Mouse (Mus musculus) limb, embryonic 13.5 days (tissue): ENCODE results near the gene Fndc3b. TPM values are rescaled to one million over a fixed set of nuclear protein-coding genes. Genes with fewer than 3 reads are reported as not detected.

Experiments used
- ATAC-seq: fragments of 200-750 bp; cut with Nextera tagmentation; 2 replicates; pipeline ENCODE4 v1.8.0; 2017; ENCODE audit warnings: low read depth, moderate number of reproducible peaks, moderate TSS enrichment; ENCODE audit not compliant: low FRiP score
- H3K27ac ChIP-seq: fragments of 300-500 bp; sonication (generic); 2 replicates; pipeline ENCODE4 v1.5.1; 2015; ENCODE audit warnings: inconsistent platforms, mild to moderate bottlenecking, moderate library complexity
- H3K27me3 ChIP-seq: fragments of 300-500 bp; sonication (generic); 2 replicates; pipeline ENCODE4 v1.6.1; 2015; ENCODE audit warnings: mild to moderate bottlenecking, inconsistent platforms
- H3K36me3 ChIP-seq: fragments of 300-500 bp; sonication (generic); 2 replicates; pipeline ENCODE4 v1.6.1; 2015; ENCODE audit warnings: inconsistent platforms, mild to moderate bottlenecking, moderate library complexity
- H3K4me1 ChIP-seq: fragments of 300-500 bp; sonication (generic); 2 replicates; pipeline ENCODE4 v1.6.1; 2015; ENCODE audit warnings: inconsistent platforms
- H3K4me2 ChIP-seq: fragments of 300-500 bp; sonication (generic); replicated peaks from 2 replicates; pipeline ENCODE4 v1.6.1; 2015; ENCODE audit warnings: inconsistent platforms, mild to moderate bottlenecking, moderate library complexity
- H3K4me3 ChIP-seq: fragments of 300-500 bp; sonication (generic); 2 replicates; pipeline ENCODE4 v1.5.1; 2015; ENCODE audit warnings: moderate library complexity, mild to moderate bottlenecking, inconsistent platforms
- H3K9ac ChIP-seq: fragments of 300-500 bp; sonication (generic); 2 replicates; pipeline ENCODE4 v1.6.1; 2015; ENCODE audit warnings: mild to moderate bottlenecking, inconsistent platforms
- H3K9me3 ChIP-seq: fragments of 300-500 bp; sonication (generic); 2 replicates; pipeline ENCODE4 v1.6.1; 2016; ENCODE audit warnings: inconsistent platforms
- WGBS: fragments of 180-500 bp; shearing (Covaris S2); methylation state at CpG from one replicate; pipeline ENCODE4 v1.1.7; 2015; 5-methylcytosine and 5-hydroxymethylcytosine counted together
- polyA plus RNA-seq: library from polyadenylated mRNA; unstranded; fragments of >200 nt; fragmentation: Nextera tagmentation; extraction: Ambion mirVana; gene quantifications from 2 replicates; pipeline ENCODE4 v1.2.1, GENCODE M21; 2015

Gene Fndc3b
- polyA plus RNA-seq, 1 experiment from 2014 or later = 31.4 TPM

DNA sequence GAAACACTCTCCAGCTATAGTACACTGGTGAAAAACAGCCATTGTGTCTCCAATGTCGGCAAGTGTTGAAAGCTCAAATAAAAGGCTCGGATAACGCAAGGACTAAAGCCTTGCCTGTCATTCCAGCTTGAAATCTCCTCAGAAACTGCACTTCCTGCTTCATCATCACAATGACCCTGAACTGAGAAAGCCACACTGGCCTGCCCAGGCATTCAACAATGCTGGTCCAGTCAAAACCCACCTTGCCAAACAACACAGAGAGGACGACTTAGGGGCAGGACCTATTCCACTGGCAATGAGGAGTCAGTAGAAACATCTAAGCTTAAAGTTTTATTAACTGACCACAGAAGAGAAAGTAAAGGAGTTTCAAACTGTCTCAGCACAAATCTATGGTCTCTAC is 6.1 kb downstream of the Fndc3b start:
- WGBS = 51% methylated on average over 4 of the region's 4 CpGs
- Histone ChIP-seq H3K9me3 (no peaks in the 10 kb centered on the region), H3K4me2 (no peak overlapping the region), H3K4me3 (no peak overlapping the region), H3K4me1 (peaks cover 43% of the 10 kb centered on the region), H3K27ac (no peak overlapping the region), H3K36me3 (peaks cover 9% of the 10 kb centered on the region; the same call in 1 of the 2 replicates), H3K9ac (no peak overlapping the region; the same call in 1 of the 2 replicates), H3K27me3 (no peaks in the 10 kb centered on the region)
- no peak for ATAC-seq

DNA sequence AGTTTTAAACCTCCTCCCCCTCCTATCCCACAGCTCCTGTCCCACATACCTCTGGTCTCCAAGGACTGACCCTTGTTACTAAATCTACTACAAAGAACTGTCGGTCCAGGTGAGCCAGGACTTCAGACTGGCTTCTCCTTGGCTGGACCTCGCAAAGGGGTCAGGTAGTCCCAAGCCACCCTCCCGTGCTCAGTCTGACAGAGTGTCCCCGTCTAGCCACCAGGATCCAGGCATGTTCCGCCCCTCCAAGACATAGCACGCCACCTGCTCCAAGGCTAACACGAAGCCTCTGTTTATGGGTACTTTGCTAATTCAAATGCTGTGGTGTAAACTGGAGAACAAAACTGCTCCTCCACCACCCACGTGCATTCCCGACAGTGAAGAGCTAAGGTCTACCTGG is 6.5 kb downstream of the Fndc3b start:
- peaks cover 9% of the 10 kb centered on the region; the same call in 1 of the 2 replicates for H3K36me3 ChIP-seq
- H3K4me1 ChIP-seq = peaks cover 43% of the 10 kb centered on the region
- H3K4me3 ChIP-seq = no peak overlapping the region
- WGBS = 83% methylated on average over 9 of the region's 9 CpGs
- H3K27ac ChIP-seq = no peak overlapping the region
- H3K9me3 ChIP-seq = no peaks in the 10 kb centered on the region
- no peak for ATAC-seq
- H3K4me2 ChIP-seq = no peak overlapping the region
- no peak overlapping the region; the same call in 1 of the 2 replicates for H3K9ac ChIP-seq
- no peaks in the 10 kb centered on the region for H3K27me3 ChIP-seq

DNA sequence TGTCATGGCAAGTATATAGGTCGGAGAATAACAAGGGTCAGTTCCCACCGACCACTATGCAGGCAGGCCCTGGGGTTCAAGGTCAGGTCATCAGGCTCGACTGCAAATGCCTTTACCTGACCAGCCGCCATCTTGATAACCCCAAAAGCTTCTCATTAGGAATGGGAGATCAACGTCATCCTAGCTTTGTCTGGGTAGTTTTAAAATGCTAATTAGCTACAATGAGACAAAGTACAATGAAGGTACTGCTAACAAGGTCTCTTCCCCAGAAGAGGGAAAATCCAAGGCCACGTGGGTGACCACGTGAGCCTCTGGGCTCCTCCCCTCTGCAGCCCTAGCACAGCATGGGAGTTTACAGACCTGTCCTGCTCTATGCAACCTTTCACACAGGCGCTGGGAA is 7.6 kb downstream of the Fndc3b start:
- H3K9me3 ChIP-seq = no peaks in the 10 kb centered on the region
- peaks cover 9% of the 10 kb centered on the region; the same call in 1 of the 2 replicates for H3K36me3 ChIP-seq
- no peak overlapping the region for H3K27ac ChIP-seq
- peaks cover 42% of the 10 kb centered on the region for H3K4me1 ChIP-seq
- H3K4me3 ChIP-seq = no peak overlapping the region
- H3K27me3 ChIP-seq = no peaks in the 10 kb centered on the region
- H3K9ac ChIP-seq = no peak overlapping the region
- H3K4me2 ChIP-seq = no peak overlapping the region
- ATAC-seq = no peak
- WGBS = 87% methylated on average over 8 of the region's 8 CpGs

DNA sequence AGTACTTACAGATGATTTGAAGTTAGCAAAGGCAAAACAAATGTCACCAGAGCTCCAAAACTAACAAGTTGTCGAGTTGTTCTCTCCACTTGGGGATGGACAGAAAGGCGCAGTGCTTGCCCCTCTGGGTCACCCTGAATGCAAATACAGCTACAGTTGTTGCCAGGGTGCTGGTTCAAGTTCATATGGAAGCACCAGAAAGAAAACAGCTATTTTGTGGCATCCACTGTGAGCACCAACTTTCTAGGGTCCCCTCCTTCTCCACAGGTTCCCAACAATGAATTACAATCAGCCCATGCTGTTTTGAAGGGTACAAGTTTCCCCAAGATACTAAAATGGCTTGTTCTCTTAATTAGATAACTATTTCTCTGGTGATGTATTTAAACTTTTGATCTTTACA is 8.0 kb downstream of the Fndc3b start:
- H3K27me3 ChIP-seq = no peaks in the 10 kb centered on the region
- no peaks in the 10 kb centered on the region for H3K9me3 ChIP-seq
- ATAC-seq = no peak
- peaks cover 9% of the 10 kb centered on the region; the same call in 1 of the 2 replicates for H3K36me3 ChIP-seq
- no peak overlapping the region for H3K4me3 ChIP-seq
- no peak overlapping the region for H3K4me2 ChIP-seq
- WGBS = 97% methylated on average over 2 of the region's 2 CpGs
- peaks cover 40% of the 10 kb centered on the region for H3K4me1 ChIP-seq
- H3K27ac ChIP-seq = no peak overlapping the region
- no peak overlapping the region for H3K9ac ChIP-seq

DNA sequence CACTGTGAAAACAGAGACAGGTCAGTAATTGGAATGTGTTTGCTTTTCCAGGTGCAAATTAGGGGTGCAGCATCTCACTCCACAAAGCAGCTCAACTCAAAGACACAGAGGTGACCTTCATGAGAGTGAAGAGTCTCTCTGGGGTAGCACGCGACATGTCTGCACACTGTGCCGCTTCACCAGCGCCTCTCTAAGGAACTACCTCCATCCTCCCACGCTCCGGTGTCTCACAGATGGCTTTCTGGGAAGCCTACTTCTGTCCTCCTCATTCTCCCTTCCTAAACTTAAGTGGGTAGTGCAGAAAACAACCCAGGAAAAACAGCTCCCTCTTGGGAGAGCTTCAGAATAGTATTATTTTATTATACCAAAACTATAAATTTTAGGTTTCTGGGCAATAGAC is 12.4 kb downstream of the Fndc3b start:
- Histone ChIP-seq H3K9me3 (no peaks in the 10 kb centered on the region), H3K27me3 (no peaks in the 10 kb centered on the region), H3K4me2 (no peak overlapping the region), H3K4me3 (no peak overlapping the region), H3K9ac (no peak overlapping the region), H3K36me3 (peaks cover 9% of the 10 kb centered on the region; the same call in 1 of the 2 replicates), H3K4me1 (peaks cover 36% of the 10 kb centered on the region), H3K27ac (no peak overlapping the region)
- no peak for ATAC-seq
- WGBS = 89% methylated on average over 6 of the region's 6 CpGs

DNA sequence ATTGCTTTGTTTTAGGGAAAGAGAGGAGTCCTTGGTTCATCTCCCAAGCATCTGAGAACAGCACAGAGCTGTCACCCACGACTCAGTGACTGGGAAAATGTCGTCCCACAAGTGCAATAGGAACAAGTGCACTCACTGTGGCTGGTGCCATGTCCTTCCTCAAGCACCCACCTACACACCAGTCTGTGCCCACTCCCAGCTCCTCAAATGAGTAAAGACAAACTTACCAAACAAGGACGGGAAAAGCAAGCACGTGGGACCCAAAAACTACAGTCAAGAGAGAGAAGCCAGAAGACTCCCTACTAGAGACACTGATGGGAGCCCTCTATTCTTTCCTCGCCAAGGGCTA is 14.7 kb downstream of the Fndc3b start:
- H3K4me1 ChIP-seq = peaks cover 36% of the 10 kb centered on the region
- WGBS = 76% methylated on average over 5 of the region's 5 CpGs
- ATAC-seq = no peak
- no peaks in the 10 kb centered on the region for H3K36me3 ChIP-seq
- H3K4me3 ChIP-seq = no peak overlapping the region
- no peaks in the 10 kb centered on the region for H3K9me3 ChIP-seq
- no peak overlapping the region for H3K27ac ChIP-seq
- H3K27me3 ChIP-seq = no peaks in the 10 kb centered on the region
- no peak overlapping the region for H3K4me2 ChIP-seq
- H3K9ac ChIP-seq = no peak overlapping the region

DNA sequence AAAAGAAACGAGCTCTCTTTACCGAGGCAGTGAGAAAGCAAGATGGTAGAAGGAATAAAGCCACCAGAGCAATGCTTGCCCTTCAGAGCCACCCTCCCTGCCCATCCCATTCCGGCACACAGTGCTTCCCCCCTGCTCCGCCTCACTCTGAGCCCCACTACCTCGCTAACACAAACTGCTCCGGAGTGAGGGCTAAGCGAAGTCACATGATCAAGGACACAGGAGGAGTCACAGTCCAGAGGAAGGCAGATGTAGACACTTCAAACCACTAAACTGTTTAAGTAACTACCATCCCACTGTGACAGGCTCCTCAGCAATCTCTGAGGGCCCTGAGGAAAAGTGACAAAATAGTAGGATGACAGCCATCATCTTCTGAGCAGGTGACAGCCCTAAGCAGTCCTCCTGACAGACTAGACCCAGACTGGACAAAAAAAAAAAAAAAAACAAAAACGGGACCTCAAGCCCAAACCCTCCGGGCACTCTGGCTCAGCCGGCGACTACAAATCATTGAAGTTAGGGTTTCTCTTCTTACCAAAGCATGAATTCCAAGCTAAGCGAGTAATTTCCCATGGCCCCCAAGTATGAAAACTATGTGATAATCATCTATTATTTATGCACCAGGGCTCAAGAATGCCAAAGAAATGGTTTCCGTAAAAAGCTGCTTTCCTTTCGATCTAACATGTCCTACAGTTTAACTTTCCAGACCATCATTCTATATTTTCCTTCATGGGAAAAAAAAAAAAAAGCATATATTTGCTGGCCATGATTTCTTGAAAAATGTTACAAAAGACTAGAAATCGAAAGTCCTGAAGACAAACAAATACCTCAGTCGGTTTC is 15.3 kb downstream of the Fndc3b start:
- Histone ChIP-seq H3K4me2 (peak overlapping the region; percentile 30; the same call in 1 of the 2 replicates), H3K36me3 (no peaks in the 10 kb centered on the region), H3K27me3 (no peaks in the 10 kb centered on the region), H3K9ac (no peak overlapping the region), H3K4me3 (no peak overlapping the region), H3K9me3 (no peaks in the 10 kb centered on the region), H3K27ac (no peak overlapping the region), H3K4me1 (peaks cover 38% of the 10 kb centered on the region)
- 64% methylated on average over 16 of the region's 16 CpGs for WGBS
- ATAC-seq = no peak

DNA sequence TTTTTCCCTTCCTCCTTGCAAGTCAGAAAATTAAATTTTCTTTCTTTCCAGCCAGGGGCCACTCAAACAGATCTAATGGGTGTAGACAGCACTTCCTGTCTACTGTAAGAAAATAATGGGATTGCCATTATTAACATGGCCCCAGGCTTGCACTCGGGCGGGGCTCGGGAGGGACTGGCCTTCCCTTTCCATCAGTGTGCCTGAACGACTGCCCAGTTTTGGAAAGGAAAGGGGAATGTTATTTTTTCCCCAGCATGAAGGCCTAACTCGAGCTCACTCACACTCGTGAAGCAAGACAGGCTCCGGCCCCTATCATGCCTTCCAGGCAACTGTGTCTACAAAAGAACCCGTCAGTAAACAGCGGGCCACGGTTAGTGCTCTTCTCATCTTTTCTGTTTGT is 16.5 kb downstream of the Fndc3b start:
- WGBS = 65% methylated on average over 10 of the region's 10 CpGs
- Histone ChIP-seq H3K27ac (no peak overlapping the region), H3K4me2 (no peak overlapping the region), H3K9ac (no peak overlapping the region), H3K4me1 (peaks cover 51% of the 10 kb centered on the region), H3K4me3 (no peak overlapping the region), H3K9me3 (no peaks in the 10 kb centered on the region), H3K36me3 (no peaks in the 10 kb centered on the region), H3K27me3 (no peaks in the 10 kb centered on the region)
- no peak for ATAC-seq

DNA sequence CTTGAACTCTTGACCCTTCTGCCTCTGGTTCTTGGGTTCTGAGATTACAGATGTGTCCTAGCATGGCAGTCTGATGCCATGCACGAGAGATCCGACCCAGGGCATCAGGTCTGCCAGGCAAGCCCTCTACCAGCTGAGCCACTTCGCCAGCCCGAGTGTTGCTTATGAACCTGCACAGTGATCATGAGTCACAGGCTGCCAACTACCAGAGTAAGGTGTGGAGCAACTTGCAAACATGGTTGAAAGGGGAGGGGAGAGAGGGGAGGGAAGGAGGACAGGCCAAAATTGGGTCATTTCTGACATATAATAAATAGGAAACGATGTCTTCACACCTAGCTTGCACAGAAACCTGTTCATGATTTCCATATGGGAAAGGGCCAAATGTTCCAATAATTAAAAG is 17.0 kb downstream of the Fndc3b start:
- no peaks in the 10 kb centered on the region for H3K36me3 ChIP-seq
- 80% methylated on average over 5 of the region's 5 CpGs for WGBS
- no peaks in the 10 kb centered on the region for H3K27me3 ChIP-seq
- no peak overlapping the region for H3K4me2 ChIP-seq
- ATAC-seq = no peak
- H3K4me1 ChIP-seq = peaks cover 56% of the 10 kb centered on the region
- no peak overlapping the region for H3K27ac ChIP-seq
- no peaks in the 10 kb centered on the region for H3K9me3 ChIP-seq
- no peak overlapping the region for H3K9ac ChIP-seq
- no peak overlapping the region for H3K4me3 ChIP-seq

DNA sequence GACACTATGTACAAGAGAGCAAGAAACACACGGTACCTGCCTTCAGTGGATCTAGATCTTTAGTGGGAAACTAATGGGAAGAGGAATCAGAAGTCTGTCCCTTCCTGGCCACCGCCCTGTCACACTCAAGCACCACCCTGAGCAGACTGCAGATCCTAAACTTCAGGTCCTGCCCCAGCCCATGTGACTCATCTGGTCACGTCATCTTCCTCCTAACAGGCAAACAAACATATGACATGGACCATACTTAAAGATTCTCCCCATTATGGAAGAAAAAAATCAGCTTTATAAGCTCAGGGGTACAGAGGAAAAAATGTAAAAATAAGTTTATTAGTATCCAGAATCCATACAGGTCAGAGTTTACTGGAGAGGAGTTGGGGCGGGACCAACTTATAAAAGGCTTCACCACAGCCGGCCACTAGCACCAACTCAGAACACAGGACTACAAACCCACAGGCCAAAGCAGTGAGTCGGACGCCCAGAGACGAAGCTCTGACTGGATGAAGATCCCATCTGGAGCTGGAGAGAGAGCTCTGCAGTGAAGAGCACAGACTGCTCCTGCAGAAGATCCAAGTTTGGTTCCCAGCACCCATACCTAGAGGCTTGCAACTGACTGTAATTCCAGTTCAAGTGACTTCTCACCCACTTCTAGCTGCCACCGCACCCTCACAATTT is 19.5 kb downstream of the Fndc3b start:
- Histone ChIP-seq H3K4me3 (no peak overlapping the region), H3K27me3 (no peaks in the 10 kb centered on the region), H3K9me3 (peaks cover 5% of the 10 kb centered on the region; the same call in 1 of the 2 replicates), H3K4me1 (peaks cover 52% of the 10 kb centered on the region), H3K9ac (no peak overlapping the region), H3K4me2 (no peak overlapping the region), H3K36me3 (0 out of 2 replicates have a peak, but pooled peaks cover 3% of the 10 kb centered on the region), H3K27ac (no peak overlapping the region)
- WGBS = 91% methylated on average over 9 of the region's 9 CpGs
- no peak for ATAC-seq

DNA sequence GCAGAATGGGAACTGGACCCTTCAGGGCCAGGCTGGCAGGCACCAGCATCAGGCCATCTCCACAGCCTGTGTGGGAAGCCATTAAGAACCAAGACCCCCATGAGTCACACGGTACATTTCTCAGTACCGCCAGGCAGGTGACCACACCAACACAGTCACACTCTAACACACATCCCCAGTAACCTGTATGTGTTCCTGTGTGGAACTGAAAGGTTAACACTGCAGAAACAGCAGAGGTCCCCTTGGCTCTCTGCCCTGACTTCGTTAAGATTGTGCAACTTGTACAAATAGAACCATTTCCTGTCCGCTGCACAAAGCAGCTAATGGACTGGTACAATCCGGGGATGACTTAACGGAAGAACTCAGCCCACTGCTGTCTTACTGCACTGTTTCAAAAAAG is 21.1 kb downstream of the Fndc3b start:
- Histone ChIP-seq H3K4me3 (no peak overlapping the region), H3K27ac (no peak overlapping the region), H3K4me1 (peaks cover 51% of the 10 kb centered on the region), H3K27me3 (no peaks in the 10 kb centered on the region), H3K9ac (no peak overlapping the region), H3K36me3 (peaks cover 6% of the 10 kb centered on the region; the same call in 1 of the 2 replicates), H3K9me3 (peaks cover 5% of the 10 kb centered on the region; the same call in 1 of the 2 replicates), H3K4me2 (no peak overlapping the region)
- whole genome bisulfite sequencing = 62% methylated on average over 6 of the region's 6 CpGs
- no peak for ATAC-seq

DNA sequence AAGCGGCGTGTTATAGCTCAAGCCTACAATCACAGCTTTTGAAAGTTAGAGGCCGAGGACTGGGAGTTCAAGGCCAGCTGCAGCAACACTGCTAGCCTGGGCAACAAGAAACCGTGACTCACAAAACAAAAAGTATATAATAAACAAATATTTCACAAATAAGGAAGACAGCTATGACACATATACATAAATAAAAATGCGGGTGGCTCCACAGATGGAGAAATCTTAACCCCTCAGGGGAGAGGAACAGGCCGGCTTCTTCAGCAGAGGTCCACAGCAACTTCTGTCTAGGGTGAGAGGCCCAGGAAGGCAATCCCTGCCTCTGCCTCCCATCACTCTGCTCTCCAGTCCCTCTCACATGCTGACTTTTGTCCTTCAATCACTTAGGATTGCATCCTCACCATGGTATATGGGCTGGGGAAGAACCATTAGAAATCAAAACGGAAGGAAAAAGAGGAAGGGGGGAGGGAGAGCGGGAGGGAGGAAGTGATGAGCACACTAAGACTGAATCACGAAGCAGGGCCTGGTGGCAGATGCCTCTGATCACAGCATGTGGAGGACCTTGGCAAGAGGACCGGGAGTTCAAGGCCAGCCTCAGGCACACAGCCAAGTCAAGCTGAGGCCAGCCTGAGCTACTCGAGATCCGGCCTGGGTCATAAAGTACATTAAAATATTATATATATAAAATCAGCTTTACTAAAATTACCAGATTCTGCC is 21.8 kb downstream of the Fndc3b start:
- Histone ChIP-seq H3K4me1 (peaks cover 50% of the 10 kb centered on the region), H3K36me3 (peaks cover 10% of the 10 kb centered on the region), H3K9ac (no peak overlapping the region), H3K4me3 (no peak overlapping the region), H3K27me3 (no peaks in the 10 kb centered on the region), H3K27ac (no peak overlapping the region), H3K4me2 (no peak overlapping the region), H3K9me3 (peaks cover 5% of the 10 kb centered on the region; the same call in 1 of the 2 replicates)
- no peak for ATAC-seq
- 77% methylated on average over 12 of the region's 12 CpGs for WGBS
